Mouse (Mus musculus): Measurements from ENCODE around the gene Svop. TPM values are rescaled to one million over a fixed set of nuclear protein-coding genes. Genes with fewer than 3 reads are reported as not detected.
A peak's percentile ranks its signal among the peaks of the same experiment; 100 is the strongest.

Gene Svop
- total and polyA plus RNA-seq, 2 experiments from 2014 or later = 105 to 175 TPM

DNA sequence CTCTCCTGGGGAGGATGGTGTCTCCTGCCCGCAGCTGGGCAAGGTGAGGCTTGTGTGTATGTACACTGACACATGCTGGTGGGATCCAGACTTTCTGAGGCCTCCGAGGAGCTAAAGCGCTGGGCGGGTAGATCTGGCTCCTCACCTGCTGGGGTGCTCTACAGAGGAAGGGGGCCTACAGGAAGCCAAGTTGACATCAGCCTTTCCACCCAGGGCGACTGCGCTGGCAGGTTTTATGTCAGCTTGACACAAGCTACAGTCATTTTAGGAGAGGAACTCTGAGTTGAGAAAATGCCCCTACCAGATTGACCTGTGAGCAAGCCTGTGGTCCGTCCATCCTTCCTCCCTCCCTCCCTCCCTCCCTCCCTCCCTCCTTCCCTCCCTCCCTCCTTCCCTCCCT, 29.7 kb downstream of the Svop start:
- no peak for TF ChIP-seq CTCF (IDR thresholded peaks at IDR 0.05)
- Histone ChIP-seq H3K4me2 (ENCODE audit: low read depth, low read length, poor library complexity, severe bottlenecking) (no peak overlapping the region), H3K27ac (ENCODE audit: low read depth, low read length) (no peak overlapping the region), H3K27me3 (ENCODE audit: insufficient read depth, low read length) (no peaks in the 10 kb centered on the region), H3K4me3 (ENCODE audit: low read depth, low read length) (no peak overlapping the region), H3K36me3 (ENCODE audit: insufficient read depth, low read length) (peaks cover 31% of the 10 kb centered on the region), H3K9ac (replicated peaks; ENCODE audit: low read length, poor library complexity, severe bottlenecking) (no peak overlapping the region), H3K9me3 (ENCODE audit: low read length) (no peaks in the 10 kb centered on the region), H3K4me1 (ENCODE audit: insufficient read depth, low read length) (no peaks in the 10 kb centered on the region)
- DNase-seq (ENCODE audit: low spot score) = no peak
- WGBS = 54% methylated on average over 7 of the region's 7 CpGs
- ATAC-seq (ENCODE audit: low FRiP score) = no peak

DNA sequence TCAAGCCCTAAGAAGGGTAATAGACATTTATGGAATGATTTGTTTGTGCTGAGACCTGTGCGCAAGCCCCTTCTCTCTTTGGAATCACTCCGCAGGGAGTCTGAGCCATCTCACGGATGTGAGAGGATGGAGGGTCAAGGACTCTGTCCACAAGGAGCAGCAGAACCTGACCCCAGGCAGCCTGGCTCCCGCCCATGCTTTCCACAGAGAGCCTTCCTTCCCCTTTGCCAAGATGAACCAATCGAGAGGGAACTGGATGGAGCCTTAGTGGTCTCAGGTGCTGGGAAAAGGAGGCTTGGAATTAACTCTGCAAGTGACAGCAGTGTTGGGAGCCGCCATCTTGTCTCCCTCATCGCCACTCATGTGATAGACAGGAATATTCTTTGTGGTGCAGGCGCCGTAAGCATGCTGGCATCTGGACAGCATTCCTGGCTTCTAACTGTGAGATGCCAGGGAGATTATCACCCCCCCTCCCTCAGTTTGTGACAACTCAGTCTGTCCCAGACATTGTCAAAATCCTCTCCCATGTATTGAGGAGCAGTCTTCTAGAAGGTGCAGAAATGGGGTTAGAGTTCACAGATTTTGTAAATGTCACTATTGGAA, 34.1 kb downstream of the Svop start:
- Histone ChIP-seq H3K4me1 (ENCODE audit: insufficient read depth, low read length) (no peaks in the 10 kb centered on the region), H3K9ac (replicated peaks; ENCODE audit: low read length, poor library complexity, severe bottlenecking) (no peak overlapping the region), H3K27ac (ENCODE audit: low read depth, low read length) (no peak overlapping the region), H3K4me2 (ENCODE audit: low read depth, low read length, poor library complexity, severe bottlenecking) (no peak overlapping the region), H3K36me3 (ENCODE audit: insufficient read depth, low read length) (peaks cover 33% of the 10 kb centered on the region), H3K4me3 (ENCODE audit: low read depth, low read length) (no peak overlapping the region), H3K27me3 (ENCODE audit: insufficient read depth, low read length) (no peaks in the 10 kb centered on the region), H3K9me3 (ENCODE audit: low read length) (no peaks in the 10 kb centered on the region)
- 74% methylated on average over 9 of the region's 9 CpGs for WGBS
- DNase-seq (ENCODE audit: low spot score) = no peak
- TF ChIP-seq CTCF (IDR thresholded peaks at IDR 0.05) = no peak
- ATAC-seq (ENCODE audit: low FRiP score) = no peak

DNA sequence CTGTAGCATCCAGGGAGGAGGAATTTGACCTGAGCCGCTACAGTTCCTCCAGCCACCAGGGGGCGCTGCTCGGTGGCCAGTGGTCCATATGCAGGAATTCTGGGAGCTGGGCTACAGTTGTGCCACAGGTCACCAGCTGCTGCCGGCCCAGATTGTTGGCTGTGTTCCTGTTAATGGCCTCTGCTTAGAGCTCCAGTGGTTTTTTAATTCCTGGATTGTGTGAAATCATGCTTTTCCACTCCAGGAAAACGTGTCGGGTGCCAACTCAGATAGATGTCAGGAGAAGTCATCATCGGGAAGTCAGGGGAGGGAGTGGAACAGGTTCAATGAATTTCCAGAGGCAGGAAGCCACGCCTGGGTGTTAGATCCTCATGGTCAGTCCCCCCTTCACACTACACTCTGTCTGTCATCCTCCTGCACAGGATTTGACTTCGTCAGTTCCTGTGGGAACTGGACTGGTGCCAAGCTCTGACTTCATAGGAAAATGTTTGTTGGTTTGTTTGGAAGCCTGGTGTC, 39.1 kb downstream of the Svop start:
- Histone ChIP-seq H3K27me3 (ENCODE audit: insufficient read depth, low read length) (no peaks in the 10 kb centered on the region), H3K4me2 (ENCODE audit: low read depth, low read length, poor library complexity, severe bottlenecking) (no peak overlapping the region; the same call in 1 of the 2 replicates), H3K9ac (replicated peaks; ENCODE audit: low read length, poor library complexity, severe bottlenecking) (no peak overlapping the region), H3K9me3 (ENCODE audit: low read length) (no peaks in the 10 kb centered on the region), H3K27ac (ENCODE audit: low read depth, low read length) (peak overlapping the region; percentile 47; the same call in 1 of the 2 replicates), H3K4me3 (ENCODE audit: low read depth, low read length) (no peak overlapping the region), H3K36me3 (ENCODE audit: insufficient read depth, low read length) (peaks cover 34% of the 10 kb centered on the region), H3K4me1 (ENCODE audit: insufficient read depth, low read length) (no peaks in the 10 kb centered on the region)
- TF ChIP-seq CTCF (IDR thresholded peaks at IDR 0.05) = peak; percentile 91
- ATAC-seq (ENCODE audit: low FRiP score) (peak; percentile 41; the same call in 1 of the 2 replicates), DNase-seq (ENCODE audit: low spot score) (peak; percentile 73)
- 30% methylated on average over 9 of the region's 9 CpGs for WGBS

DNA sequence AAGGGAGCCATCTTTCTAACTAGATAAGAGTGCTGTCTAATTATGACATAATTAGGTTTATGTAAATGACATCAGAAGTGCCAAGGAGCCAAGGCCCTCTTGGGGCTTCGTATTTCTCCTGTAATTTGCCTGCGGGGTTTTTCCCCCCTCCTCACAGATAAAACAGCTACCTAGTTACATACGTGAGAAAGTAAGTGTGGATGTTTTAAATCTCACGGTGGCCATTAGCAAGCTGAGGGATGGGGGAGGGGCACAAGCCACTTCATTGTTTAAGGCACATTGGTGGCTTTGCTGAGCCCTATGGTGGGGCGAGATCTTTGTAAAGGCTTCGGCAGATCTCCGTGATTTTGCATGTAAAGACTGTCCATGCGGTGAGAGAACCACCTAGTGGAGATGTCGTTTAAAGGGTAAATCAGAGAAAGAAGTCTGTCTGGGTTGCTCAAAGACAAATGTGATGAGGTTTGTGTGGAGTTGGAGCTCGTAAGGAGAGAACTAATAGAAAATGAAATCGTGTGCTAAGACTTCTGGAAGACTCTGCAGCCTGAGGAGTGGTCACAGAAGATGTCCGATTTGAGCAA, 42.5 kb downstream of the Svop start:
- no peak for DNase-seq (ENCODE audit: low spot score)
- Histone ChIP-seq H3K36me3 (ENCODE audit: insufficient read depth, low read length) (peaks cover 25% of the 10 kb centered on the region), H3K27ac (ENCODE audit: low read depth, low read length) (no peak overlapping the region), H3K27me3 (ENCODE audit: insufficient read depth, low read length) (no peaks in the 10 kb centered on the region), H3K9me3 (ENCODE audit: low read length) (no peaks in the 10 kb centered on the region), H3K4me2 (ENCODE audit: low read depth, low read length, poor library complexity, severe bottlenecking) (no peak overlapping the region), H3K4me1 (ENCODE audit: insufficient read depth, low read length) (no peaks in the 10 kb centered on the region), H3K9ac (replicated peaks; ENCODE audit: low read length, poor library complexity, severe bottlenecking) (no peak overlapping the region), H3K4me3 (ENCODE audit: low read depth, low read length) (no peak overlapping the region)
- no peak for ATAC-seq (ENCODE audit: low FRiP score)
- TF ChIP-seq CTCF (IDR thresholded peaks at IDR 0.05) = peak; percentile 36
- WGBS = 58% methylated on average over 12 of the region's 12 CpGs

DNA sequence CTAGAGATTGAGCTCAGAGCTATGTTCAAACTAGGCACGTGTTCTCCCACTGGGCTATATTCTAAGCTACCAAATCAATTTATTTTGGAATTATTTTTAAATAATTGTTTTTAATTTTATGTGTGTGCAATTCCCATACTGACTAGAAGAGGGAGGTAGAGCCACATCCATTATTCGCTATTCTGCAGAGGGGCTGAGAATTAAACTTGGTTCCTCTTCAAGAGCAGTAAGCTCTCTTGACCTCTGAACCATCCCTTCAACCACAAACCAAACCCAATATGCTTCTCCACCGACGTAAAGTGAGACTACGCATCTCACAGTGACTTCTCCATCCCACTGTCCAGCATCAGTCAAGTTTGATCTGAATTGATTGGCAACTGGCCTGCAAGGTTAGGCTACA, 44.2 kb downstream of the Svop start:
- peak; percentile 23 for TF ChIP-seq CTCF (IDR thresholded peaks at IDR 0.05)
- DNase-seq (ENCODE audit: low spot score) = no peak
- Histone ChIP-seq H3K36me3 (ENCODE audit: insufficient read depth, low read length) (peaks cover 31% of the 10 kb centered on the region), H3K27ac (ENCODE audit: low read depth, low read length) (no peak overlapping the region), H3K9ac (replicated peaks; ENCODE audit: low read length, poor library complexity, severe bottlenecking) (no peak overlapping the region), H3K4me2 (ENCODE audit: low read depth, low read length, poor library complexity, severe bottlenecking) (no peak overlapping the region), H3K4me1 (ENCODE audit: insufficient read depth, low read length) (no peaks in the 10 kb centered on the region), H3K4me3 (ENCODE audit: low read depth, low read length) (no peak overlapping the region), H3K9me3 (ENCODE audit: low read length) (no peaks in the 10 kb centered on the region), H3K27me3 (ENCODE audit: insufficient read depth, low read length) (no peaks in the 10 kb centered on the region)
- 89% methylated on average over 5 of the region's 5 CpGs for WGBS
- no peak for ATAC-seq (ENCODE audit: low FRiP score)

DNA sequence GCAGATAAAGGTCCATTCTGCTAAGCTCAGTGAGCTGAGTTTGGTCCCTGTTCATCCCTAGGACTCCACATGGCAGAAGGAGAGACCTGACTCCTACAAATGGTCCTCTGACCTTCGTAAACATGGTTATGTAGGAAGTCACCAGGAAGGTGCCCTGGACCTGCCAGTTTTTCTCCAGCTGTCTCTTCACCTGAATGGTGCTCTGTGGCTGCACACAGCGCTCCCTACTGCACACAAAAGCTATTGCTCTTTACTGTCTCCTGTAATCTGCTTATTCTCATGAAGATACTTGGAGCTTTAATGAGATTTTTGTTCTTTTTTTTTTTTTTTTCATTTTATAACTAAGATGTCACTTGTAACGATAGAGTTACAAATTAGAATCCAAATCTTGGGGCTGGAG, 44.8 kb downstream of the Svop start:
- no peak for ATAC-seq (ENCODE audit: low FRiP score)
- 54% methylated on average over 3 of the region's 3 CpGs for WGBS
- Histone ChIP-seq H3K9ac (replicated peaks; ENCODE audit: low read length, poor library complexity, severe bottlenecking) (no peak overlapping the region), H3K9me3 (ENCODE audit: low read length) (no peaks in the 10 kb centered on the region), H3K4me2 (ENCODE audit: low read depth, low read length, poor library complexity, severe bottlenecking) (no peak overlapping the region), H3K27ac (ENCODE audit: low read depth, low read length) (no peak overlapping the region), H3K27me3 (ENCODE audit: insufficient read depth, low read length) (no peaks in the 10 kb centered on the region), H3K36me3 (ENCODE audit: insufficient read depth, low read length) (peaks cover 33% of the 10 kb centered on the region), H3K4me3 (ENCODE audit: low read depth, low read length) (no peak overlapping the region), H3K4me1 (ENCODE audit: insufficient read depth, low read length) (no peaks in the 10 kb centered on the region)
- no peak for DNase-seq (ENCODE audit: low spot score)
- peak; percentile 52 for TF ChIP-seq CTCF (IDR thresholded peaks at IDR 0.05)
